Mouse (Mus musculus) embryonic fibroblast, embryonic 13.5 days (primary cell): Measurements from ENCODE around the gene Vmn1r193. TPM values are rescaled to one million over a fixed set of nuclear protein-coding genes. Genes with fewer than 3 reads are reported as not detected.
"Not testable (repeated sequence)": the region's sequence is repeated elsewhere in the genome, so short reads cannot be mapped to it uniquely, and the experiment has no call there.

Experiments
- H3K27ac ChIP-seq: 2 replicates; pipeline ENCODE4 v1.5.1; 2012; ENCODE audit warnings: low read length, control low read depth, inconsistent platforms; ENCODE audit not compliant: insufficient read depth
- H3K4me1 ChIP-seq: 2 replicates; pipeline ENCODE4 v1.6.1; 2011; ENCODE audit warnings: low read length; ENCODE audit not compliant: control insufficient read depth, insufficient read depth
- H3K4me3 ChIP-seq: 2 replicates; pipeline ENCODE4 v1.5.1; 2011; ENCODE audit warnings: mild to moderate bottlenecking, control low read depth, low read length; ENCODE audit not compliant: insufficient read depth
- CTCF ChIP-seq: IDR thresholded peaks from 2 replicates; pipeline ENCODE4 v1.5.1; 2011; ENCODE audit warnings: mild to moderate bottlenecking, control low read depth, low read length, moderate library complexity, borderline replicate concordance; ENCODE audit not compliant: insufficient read depth
- POLR2A ChIP-seq: IDR thresholded peaks from 2 replicates; pipeline ENCODE4 v1.6.1; 2011; ENCODE audit warnings: low read depth, mild to moderate bottlenecking, control low read depth, low read length, moderate library complexity
- polyA plus RNA-seq: library from polyadenylated mRNA; stranded (reverse); fragments of >200 nt; gene quantifications from 2 replicates; pipeline ENCODE4 v1.2.4, GENCODE M21; 2011; ENCODE audit warnings: low read depth; ENCODE audit not compliant: missing spikeins, insufficient read length

The Vmn1r193 gene
- not detected in 2 replicates for polyA plus RNA-seq

GRCm38 (mm10) chr13:22223060-22223459 lies at the start of gene Vmn1r193:
Vmn1r193 (minus strand) TSS chr13:22223160.
- not testable (repeated sequence) for H3K27ac ChIP-seq, H3K4me3 ChIP-seq, H3K4me1 ChIP-seq

GRCm38 (mm10) chr13:22271721-22272120 lies 48.8 kb upstream of the Vmn1r193 start:
- H3K4me3 ChIP-seq: no peak overlapping the region
- no peak overlapping the region for H3K27ac ChIP-seq
- TF ChIP-seq CTCF: no peak
- no peak for TF ChIP-seq POLR2A
- H3K4me1 ChIP-seq: no peaks in the 10 kb centered on the region

GRCm38 (mm10) chr13:22270222-22270621 lies 47.3 kb upstream of the Vmn1r193 start, which contains the start of gene Vmn1r195:
Vmn1r195 (plus strand) TSS chr13:22270522.
- H3K4me3 ChIP-seq, H3K4me1 ChIP-seq, H3K27ac ChIP-seq: not testable (repeated sequence)

- Histone ChIP-seq H3K4me1 (no peaks in the 10 kb centered on the region), H3K27ac (no peak within 1 kb of the TSS), H3K4me3 (no peak within 1 kb of the TSS)
- TF ChIP-seq CTCF: no peak
- TF ChIP-seq POLR2A: no peak
These were observed 21.0 kb upstream of the Vmn1r193 start, which contains the start of gene Vmn1r194 for GRCm38 (mm10) chr13:22243915-22244314. Vmn1r194 (plus strand) TSS chr13:22244215.

- H3K4me3 ChIP-seq, H3K4me1 ChIP-seq, H3K27ac ChIP-seq: not testable (repeated sequence)
These were observed 30.2 kb downstream of the Vmn1r193 start for GRCm38 (mm10) chr13:22192756-22193155.

- H3K27ac ChIP-seq: no peak within 1 kb of the TSS
- no peak for TF ChIP-seq POLR2A
- no peak for TF ChIP-seq CTCF
These were observed 31.9 kb downstream of the Vmn1r193 start, which contains the start of gene Vmn1r192 for GRCm38 (mm10) chr13:22191041-22191440. Vmn1r192 (minus strand) TSS chr13:22191141.

GRCm38 (mm10) chr13:22190385-22190784 lies 32.6 kb downstream of the Vmn1r193 start:
- Histone ChIP-seq H3K4me3 (no peak overlapping the region), H3K27ac (no peak overlapping the region), H3K4me1 (no peaks in the 10 kb centered on the region)
- TF ChIP-seq POLR2A (no peak), CTCF (no peak)

More at GRCm38 (mm10) chr13:22191041-22191440, 31.9 kb downstream of the Vmn1r193 start, which contains the start of gene Vmn1r192:
- Histone ChIP-seq H3K4me1 (no peaks in the 10 kb centered on the region), H3K4me3 (no peak within 1 kb of the TSS)

GRCm38 (mm10) chr13:22189313-22189712 lies 33.6 kb downstream of the Vmn1r193 start:
- Histone ChIP-seq H3K4me3 (no peak overlapping the region), H3K4me1 (no peaks in the 10 kb centered on the region), H3K27ac (no peak overlapping the region)
- TF ChIP-seq CTCF (no peak), POLR2A (no peak)

- no peak within 1 kb of the TSS for H3K4me3 ChIP-seq
- TF ChIP-seq CTCF: no peak
- TF ChIP-seq POLR2A: no peak
- no peaks in the 10 kb centered on the region for H3K4me1 ChIP-seq
- no peak within 1 kb of the TSS for H3K27ac ChIP-seq
These were observed 39.1 kb downstream of the Vmn1r193 start, which contains the start of gene Vmn1r191 for GRCm38 (mm10) chr13:22183869-22184268. Vmn1r191 (minus strand) TSS chr13:22183969.

- Histone ChIP-seq H3K4me1 (no peaks in the 10 kb centered on the region), H3K4me3 (no peak overlapping the region), H3K27ac (no peak overlapping the region)
- TF ChIP-seq CTCF (no peak), POLR2A (no peak)
These were observed 54.5 kb downstream of the Vmn1r193 start for GRCm38 (mm10) chr13:22168416-22168815.

Other genes starting within 250 kb of the Vmn1r193 start
- gene Pom121l2, start 242.0 kb downstream of the Vmn1r193 start, polyA plus RNA-seq: 0.23 and 0.32 TPM in 2 replicates
- gene Prss16, start 213.4 kb downstream of the Vmn1r193 start, polyA plus RNA-seq: 0.37 and 0.98 TPM in 2 replicates
- gene Hist1h2ah, start 187.6 kb downstream of the Vmn1r193 start, polyA plus RNA-seq: 1.3 TPM in 1 of 2 replicates, not detected in the other
- 16.3 and 22.3 TPM in 2 replicates for gene Hist1h2bk, start 187.3 kb downstream of the Vmn1r193 start, polyA plus RNA-seq
- gene Hist1h4i, start 181.8 kb downstream of the Vmn1r193 start, polyA plus RNA-seq: 5.6 and 9.1 TPM in 2 replicates
- 2.6 TPM in 1 of 2 replicates, not detected in the other for gene Hist1h2ag, start 180.2 kb downstream of the Vmn1r193 start, polyA plus RNA-seq
- gene Hist1h2bj, start 179.9 kb downstream of the Vmn1r193 start, polyA plus RNA-seq: 4.1 and 8.4 TPM in 2 replicates
- gene Vmn1r188, start 138.7 kb downstream of the Vmn1r193 start, polyA plus RNA-seq: not detected in 2 replicates
- gene Vmn1r189, start 117.3 kb downstream of the Vmn1r193 start, polyA plus RNA-seq: not detected in 2 replicates
- gene Vmn1r191, start 39.2 kb downstream of the Vmn1r193 start, polyA plus RNA-seq: not detected in 2 replicates
- not detected in 2 replicates for gene Vmn1r192, start 32.0 kb downstream of the Vmn1r193 start, polyA plus RNA-seq
- gene Vmn1r194, start 21.1 kb upstream of the Vmn1r193 start, polyA plus RNA-seq: not detected in 2 replicates
- gene Vmn1r195, start 47.4 kb upstream of the Vmn1r193 start, polyA plus RNA-seq: not detected in 2 replicates
- not detected in 2 replicates for gene Vmn1r196, start 66.8 kb upstream of the Vmn1r193 start, polyA plus RNA-seq
- not detected in 2 replicates for gene Vmn1r197, start 101.4 kb upstream of the Vmn1r193 start, polyA plus RNA-seq
- not detected in 2 replicates for gene Vmn1r198, start 127.2 kb upstream of the Vmn1r193 start, polyA plus RNA-seq
- gene Vmn1r199, start 156.7 kb upstream of the Vmn1r193 start, polyA plus RNA-seq: not detected in 2 replicates
- gene Vmn1r200, start 167.2 kb upstream of the Vmn1r193 start, polyA plus RNA-seq: not detected in 2 replicates
- gene Vmn1r201, start 248.8 kb upstream of the Vmn1r193 start, polyA plus RNA-seq: not detected in 2 replicates